Mouse (Mus musculus) testis, adult 2 months (tissue): Measurements from ENCODE around the gene Stk39.

Experiments
- CTCF ChIP-seq: fragments of 200-500 bp; IDR thresholded peaks from 2 replicates; pipeline ENCODE4 v1.5.1; 2012; ENCODE audit warnings: low read depth, mild to moderate bottlenecking, inconsistent platforms, low read length, moderate library complexity; ENCODE audit not compliant: control insufficient read depth, insufficient read depth, insufficient replicate concordance
- POLR2A ChIP-seq: fragments of 200-500 bp; IDR thresholded peaks from 2 replicates; pipeline ENCODE4 v1.6.1; 2012; ENCODE audit warnings: low read depth, mild to moderate bottlenecking, inconsistent platforms, low read length, moderate library complexity; ENCODE audit not compliant: control insufficient read depth

- TF ChIP-seq CTCF (no peak), POLR2A (no peak)
These were observed 55.0 kb downstream of the Stk39 start for GRCm38 (mm10) chr2:68417081-68417480.
